ENCODE assay signal across 8 mouse cellular contexts in the genomic region with DNA sequence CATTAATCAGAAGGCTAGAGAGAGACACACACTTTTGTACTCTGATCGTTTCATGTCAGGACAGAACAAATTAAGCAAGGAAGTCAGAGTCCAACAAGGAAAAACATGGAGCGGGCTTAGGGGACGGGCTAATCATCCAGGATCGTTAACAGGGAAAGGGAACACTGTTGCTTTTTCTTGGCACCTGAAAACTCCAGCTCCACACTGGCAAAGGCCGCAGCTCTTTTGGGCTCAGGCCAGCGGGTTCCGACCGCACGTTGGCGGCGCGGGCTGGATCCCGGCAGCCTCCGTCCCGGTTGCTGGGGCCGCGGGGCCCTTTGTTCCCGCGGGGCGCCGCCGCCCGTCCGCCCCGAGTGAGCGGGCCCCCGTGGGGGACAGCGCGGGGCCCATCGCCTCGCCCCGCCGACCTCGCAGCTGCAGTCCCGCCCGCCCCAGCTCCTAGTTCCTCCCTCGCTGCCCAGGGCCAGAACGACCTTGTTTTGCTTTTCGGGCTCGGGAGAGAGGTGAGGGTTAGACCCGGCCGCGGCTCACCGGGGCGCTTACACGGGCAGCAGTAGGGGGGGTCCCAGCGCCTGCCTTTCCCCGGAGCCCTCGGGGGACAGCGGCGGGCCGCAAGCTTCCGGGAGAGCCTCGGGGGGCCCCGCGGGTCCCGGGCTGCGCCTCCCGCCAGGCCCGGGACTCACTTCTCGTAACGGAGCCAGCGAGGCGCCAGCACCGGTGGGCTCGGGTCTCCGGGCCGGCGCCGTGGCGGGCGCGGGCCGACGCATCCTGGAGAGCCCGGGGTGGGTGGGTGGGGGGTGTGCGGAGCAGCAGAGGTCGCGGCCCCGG. TPM values are rescaled to one million over a fixed set of nuclear protein-coding genes. Genes with fewer than 3 reads are reported as not detected.
A peak's percentile ranks its signal among the peaks of the same experiment; 100 is the strongest.
DNase-seq lines count a peak whose midpoint lies in the region; ATAC-seq and TF ChIP-seq lines count a peak whose summit lies in the region.

A gene (plus strand): TSS at position 434 of the 828 bp plus-strand sequence.

- H3K27ac ChIP-seq in forebrain, embryonic 13.5 days: peak within 1 kb of the TSS; percentile 100
- peak within 1 kb of the TSS; percentile 100 for H3K27ac ChIP-seq in liver, postnatal 0 days (ENCODE audit: low read depth)
- H3K27ac ChIP-seq in neural tube, embryonic 13.5 days (replicated peaks): peak within 1 kb of the TSS; percentile 100

- peak within 1 kb of the TSS; percentile 84 for H3K4me3 ChIP-seq in forebrain, embryonic 13.5 days
- peak within 1 kb of the TSS; percentile 97 for H3K4me3 ChIP-seq in liver, postnatal 0 days (ENCODE audit: low read depth, low read length)
- H3K4me3 ChIP-seq in neural tube, embryonic 13.5 days: peak within 1 kb of the TSS; percentile 90

- peaks cover 17% of the 10 kb centered on the region for H3K4me1 ChIP-seq in forebrain, embryonic 13.5 days
- H3K4me1 ChIP-seq in liver, postnatal 0 days (ENCODE audit: insufficient read depth): peaks cover 11% of the 10 kb centered on the region
- H3K4me1 ChIP-seq in neural tube, embryonic 13.5 days (replicated peaks): peaks cover 23% of the 10 kb centered on the region

- intact Hi-C loops in heart, postnatal 10 days (cut with DNase I): loop anchor here (2.0 to 10.0 kb wide), 3 partner anchors 39 to 269 kb away; a partner anchor contains a TSS

- no peak for TF ChIP-seq CTCF in liver, postnatal 0 days (IDR thresholded peaks at IDR 0.05; ENCODE audit: low read depth)

- H3K27me3 ChIP-seq in forebrain, embryonic 13.5 days: no peaks in the 10 kb centered on the region
- no peaks in the 10 kb centered on the region for H3K27me3 ChIP-seq in liver, postnatal 0 days (ENCODE audit: insufficient read depth, low read length)
- H3K27me3 ChIP-seq in neural tube, embryonic 13.5 days: no peaks in the 10 kb centered on the region

- H3K9ac ChIP-seq in forebrain, embryonic 13.5 days: peak within 1 kb of the TSS; percentile 99
- H3K9ac ChIP-seq in liver, postnatal 0 days (replicated peaks): peak within 1 kb of the TSS; percentile 100
- peak within 1 kb of the TSS; percentile 99 for H3K9ac ChIP-seq in neural tube, embryonic 13.5 days

- H3K9me3 ChIP-seq in forebrain, embryonic 13.5 days (replicated peaks): no peaks in the 10 kb centered on the region
- no peaks in the 10 kb centered on the region for H3K9me3 ChIP-seq in liver, postnatal 0 days (ENCODE audit: low read length)
- H3K9me3 ChIP-seq in neural tube, embryonic 13.5 days: no peaks in the 10 kb centered on the region

- peak; percentile 56; the same call in 1 of the 2 replicates for TF ChIP-seq EP300 in liver, postnatal 0 days (IDR thresholded peaks at IDR 0.05; ENCODE audit: low read depth)

- peak; percentile 32 for ATAC-seq in cerebellum, adult (ENCODE audit: insufficient number of reproducible peaks, low FRiP score, low TSS enrichment)
- peak; percentile 34 for ATAC-seq in forebrain, embryonic 13.5 days
- ATAC-seq in liver, postnatal 0 days: peak; percentile 44
- ATAC-seq in neural tube, embryonic 13.5 days (ENCODE audit: low read depth): peak; percentile 55

- H3K36me3 ChIP-seq in forebrain, embryonic 13.5 days (ENCODE audit: poor library complexity, severe bottlenecking): no peaks in the 10 kb centered on the region
- H3K36me3 ChIP-seq in liver, postnatal 0 days (replicated peaks; ENCODE audit: insufficient read depth, low read length): no peaks in the 10 kb centered on the region; the same call in 1 of the 2 replicates
- no peaks in the 10 kb centered on the region for H3K36me3 ChIP-seq in neural tube, embryonic 13.5 days

- peak; percentile 45 to 51 for DNase-seq in CD8-positive naive resting alpha-beta T cell, adult 2 months (ENCODE audit: low read depth in 2 of 2, low spot score in 2 of 2)
- DNase-seq in heart, postnatal 10 days: peak; percentile 85 to 87
- DNase-seq in kidney, postnatal 4 days: peak; percentile 75 to 84
- peak; percentile 78 for DNase-seq in liver, postnatal 0 days
- DNase-seq in testis, postnatal 14 days (ENCODE audit: low spot score): peak; percentile 83

- 0% methylated on average over 46 of the region's 80 CpGs for WGBS in forebrain, embryonic 13.5 days
- 1% methylated on average over 48 of the region's 80 CpGs for WGBS in liver, postnatal 0 days (ENCODE audit: insufficient replicate concordance)
- under 1% methylated on average over 79 of the region's 80 CpGs for WGBS in neural tube, embryonic 13.5 days

- peak within 1 kb of the TSS; percentile 66 for H3K4me2 ChIP-seq in forebrain, embryonic 13.5 days
- peak within 1 kb of the TSS; percentile 79 for H3K4me2 ChIP-seq in liver, postnatal 0 days (ENCODE audit: low read depth, low read length)
- H3K4me2 ChIP-seq in neural tube, embryonic 13.5 days: peak within 1 kb of the TSS; percentile 85

RNA-seq across cellular contexts. Expression of the gene that starts here (rescaled TPM):
- polyA plus RNA-seq in forebrain, embryonic 13.5 days (2015; fragmentation: Nextera tagmentation; extraction: Ambion mirVana): 24.7 and 29.5 TPM in 2 replicates
- 10 to 100 TPM; 27.6 to 28.3 TPM for total RNA-seq in heart, postnatal 10 days (2021)
- polyA plus RNA-seq in liver, postnatal 0 days (2015; fragmentation: Nextera tagmentation; extraction: Ambion mirVana): 4.6 and 5.1 TPM in 2 replicates
- polyA plus RNA-seq in neural tube, embryonic 13.5 days (2015; fragmentation: Nextera tagmentation; extraction: Ambion mirVana): 14.9 and 17.4 TPM in 2 replicates

Comparison
In these comparisons a context has a peak if more than half of its experiments do, and no peak if none do; other contexts are left out.
1. Peak in every context shown above with its lines: DNase-seq, ATAC-seq, H3K4me3 ChIP-seq and H3K27ac ChIP-seq.